Mouse (Mus musculus): ENCODE measurements around the gene Dpp7.

The Dpp7 gene

GRCm38 (mm10) chr2:25365091-25365761 is 9.1 kb upstream of the Dpp7 start, which contains the start of gene Uap1l1:
Uap1l1 (minus strand) TSS chr2:25365682.
- peak; percentile 41 for DNase-seq (ENCODE audit: low read depth)

GRCm38 (mm10) chr2:25364761-25365090 is 8.6 kb upstream of the Dpp7 start:
- DNase-seq (ENCODE audit: low read depth), result no peak

- no peak for DNase-seq (ENCODE audit: low read depth)
Measured at GRCm38 (mm10) chr2:25364313-25364712, 8.2 kb upstream of the Dpp7 start.

- no peak for DNase-seq (ENCODE audit: low read depth)
Measured at GRCm38 (mm10) chr2:25363478-25364178, 7.5 kb upstream of the Dpp7 start.

GRCm38 (mm10) chr2:25359848-25360247 is 3.7 kb upstream of the Dpp7 start:
- DNase-seq (ENCODE audit: low read depth), result no peak

GRCm38 (mm10) chr2:25355419-25356066 is 616 bp downstream of the Dpp7 start:
- DNase-seq (ENCODE audit: low read depth), result no peak

GRCm38 (mm10) chr2:25354211-25354610 is 1.9 kb downstream of the Dpp7 start:
- DNase-seq (ENCODE audit: low read depth), result no peak

GRCm38 (mm10) chr2:25350701-25351100 is 5.5 kb downstream of the Dpp7 start:
- DNase-seq (ENCODE audit: low read depth), result no peak

- DNase-seq (ENCODE audit: low read depth), result no peak
Measured at GRCm38 (mm10) chr2:25349499-25349898, 6.7 kb downstream of the Dpp7 start.

- DNase-seq (ENCODE audit: low read depth), result no peak
Measured at GRCm38 (mm10) chr2:25348162-25348561, 8.0 kb downstream of the Dpp7 start.

- no peak for DNase-seq (ENCODE audit: low read depth)
Measured at GRCm38 (mm10) chr2:25338303-25338702, 17.9 kb downstream of the Dpp7 start.

GRCm38 (mm10) chr2:25333569-25333968 is 22.6 kb downstream of the Dpp7 start:
- no peak for DNase-seq (ENCODE audit: low read depth)

- DNase-seq (ENCODE audit: low read depth), result peak; percentile 100
Measured at GRCm38 (mm10) chr2:25332286-25333160, 23.6 kb downstream of the Dpp7 start, which contains the start of gene Man1b1. Man1b1 (plus strand) TSS chr2:25332338.

- DNase-seq (ENCODE audit: low read depth), result no peak
Measured at GRCm38 (mm10) chr2:25331470-25331869, 24.7 kb downstream of the Dpp7 start.

GRCm38 (mm10) chr2:25328440-25328839 is 27.7 kb downstream of the Dpp7 start:
- DNase-seq (ENCODE audit: low read depth), result peak; percentile 63

- no peak for DNase-seq (ENCODE audit: low read depth)
Measured at GRCm38 (mm10) chr2:25326036-25326435, 30.1 kb downstream of the Dpp7 start.

- no peak for DNase-seq (ENCODE audit: low read depth)
Measured at GRCm38 (mm10) chr2:25320084-25320483, 36.1 kb downstream of the Dpp7 start.

GRCm38 (mm10) chr2:25318971-25319773 is 37.0 kb downstream of the Dpp7 start, which contains the start of gene Grin1:
Grin1 (minus strand) TSS chr2:25319187.
- peak; percentile 71 for DNase-seq (ENCODE audit: low read depth)

- DNase-seq (ENCODE audit: low read depth), result no peak
Measured at GRCm38 (mm10) chr2:25318119-25318966, 37.8 kb downstream of the Dpp7 start.

GRCm38 (mm10) chr2:25311491-25311891 is 44.7 kb downstream of the Dpp7 start:
- no peak for DNase-seq (ENCODE audit: low read depth)
